Mouse (Mus musculus): ENCODE measurements around the gene Psap. TPM values are rescaled to one million over a fixed set of nuclear protein-coding genes. Genes with fewer than 3 reads are reported as not detected.

Psap gene
- total RNA-seq, 2 experiments from 2014 or later, result 1,223 to 1,254 TPM

DNA sequence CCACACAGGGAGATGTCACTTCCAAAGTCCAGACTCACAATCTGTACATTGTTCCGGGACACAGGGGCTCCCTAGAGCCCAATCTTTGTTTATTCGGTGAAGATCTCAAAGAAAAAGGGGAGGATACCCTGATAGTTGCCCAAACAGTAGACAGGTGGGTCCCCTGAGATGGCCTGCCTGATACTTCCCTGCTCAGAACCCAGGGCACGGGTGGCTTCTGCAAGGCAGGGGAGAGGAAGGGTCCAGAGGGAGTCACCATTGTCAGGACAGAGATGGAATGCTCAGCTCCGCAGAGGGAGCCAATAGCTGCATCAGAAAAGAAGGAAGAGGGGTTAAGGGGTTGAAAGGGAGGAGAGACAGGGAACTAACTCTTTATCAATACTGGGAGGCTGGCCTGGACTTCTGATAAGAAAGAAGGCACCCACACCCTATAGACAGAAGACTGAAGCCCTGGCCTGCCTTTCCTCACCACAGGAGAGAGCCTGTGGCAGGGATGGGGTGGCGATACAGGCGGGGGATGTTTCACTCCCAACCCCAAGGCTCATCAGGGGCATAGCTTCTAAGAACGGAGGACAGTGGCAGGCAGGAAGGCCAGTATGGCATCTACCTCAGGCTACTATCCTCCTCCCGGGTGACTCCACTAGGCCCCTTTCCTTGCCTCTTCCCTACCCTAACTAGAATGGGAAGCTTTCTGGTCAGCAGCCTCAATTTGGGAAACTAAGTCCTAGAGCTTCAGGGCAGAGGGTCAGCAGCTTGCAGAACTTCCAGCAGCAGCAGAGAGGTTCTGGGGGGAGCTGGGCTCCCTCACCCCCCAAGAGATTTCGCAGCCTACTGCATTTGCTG, 70.6 kb downstream of the Psap start:
- no peak for DNase-seq (ENCODE audit: low spot score in 2 of 2)

DNA sequence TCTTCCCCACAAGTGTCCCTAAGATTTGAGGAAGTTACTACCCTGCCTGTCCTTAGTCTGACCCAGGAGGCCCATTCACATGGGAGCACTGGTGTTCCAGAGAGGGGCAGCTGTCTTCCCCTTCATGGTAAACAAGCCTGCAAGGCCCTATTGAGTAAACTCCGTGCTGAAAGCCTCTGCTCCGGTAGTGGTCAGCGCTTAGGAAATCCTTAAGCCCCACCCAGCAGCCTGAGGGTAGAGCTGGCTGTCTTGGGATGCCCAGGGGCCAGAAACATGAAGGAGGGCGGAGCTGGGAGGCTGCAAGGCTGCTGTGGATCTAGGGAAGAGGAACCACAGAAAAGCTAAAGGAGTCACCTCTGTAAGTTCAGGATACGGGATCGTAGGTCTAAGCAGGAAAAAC, 71.6 kb downstream of the Psap start:
- DNase-seq (ENCODE audit: low spot score in 2 of 2), result no peak

GRCm38 (mm10) chr10:60349644-60350043, 72.2 kb downstream of the Psap start:
- no peak for DNase-seq (ENCODE audit: low spot score in 2 of 2)

GRCm38 (mm10) chr10:60350077-60350804, 72.8 kb downstream of the Psap start:
- no peak for DNase-seq (ENCODE audit: low spot score in 2 of 2)

- DNase-seq (ENCODE audit: low spot score in 2 of 2), result peak; percentile 75 to 76
Observed at GRCm38 (mm10) chr10:60350805-60351167, 73.4 kb downstream of the Psap start.

GRCm38 (mm10) chr10:60351248-60351647, 73.8 kb downstream of the Psap start:
- no peak for DNase-seq (ENCODE audit: low spot score in 2 of 2)

DNA sequence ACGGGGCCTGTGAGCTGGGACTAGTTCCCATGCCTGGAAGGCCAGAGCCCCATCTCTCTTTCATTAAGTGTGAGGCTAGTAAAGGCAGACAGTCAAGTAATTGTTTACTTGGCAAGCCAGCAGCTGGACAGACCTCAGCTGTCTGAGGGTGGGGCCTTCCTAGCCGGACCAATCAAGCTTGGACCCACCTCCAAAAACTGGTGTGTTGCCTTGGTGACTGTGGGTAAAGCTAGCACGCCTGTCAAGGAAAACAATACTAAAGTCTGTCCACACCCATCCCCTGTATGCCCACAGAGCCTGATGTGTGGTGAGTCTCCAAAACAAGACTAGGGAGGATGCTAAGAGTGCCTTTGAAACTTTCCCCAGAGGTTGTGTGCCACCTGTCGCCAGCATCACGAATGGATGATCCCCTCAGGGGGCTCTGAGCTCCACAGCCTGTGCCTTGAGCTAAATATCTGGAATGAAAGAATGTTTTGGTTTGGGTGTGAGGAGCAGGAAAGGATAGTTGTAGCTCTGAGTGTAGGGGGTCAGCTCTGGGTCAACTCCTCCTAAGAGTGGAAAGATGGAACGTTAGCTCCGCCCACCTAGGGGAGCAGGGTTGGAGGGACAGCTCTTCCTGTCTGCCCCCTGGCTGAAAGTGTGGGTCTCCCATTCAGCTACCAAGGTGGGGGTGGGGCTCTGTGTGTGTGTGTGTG, 74.5 kb downstream of the Psap start:
- no peak for DNase-seq (ENCODE audit: low spot score in 2 of 2)

Other genes starting within 250 kb of the Psap start
- gene Spock2, start 171.4 kb upstream of the Psap start, total RNA-seq (2021), result 100 to 1,000 TPM; 446 to 471 TPM
- 1 to 10 TPM; 2.5 to 3.3 TPM for gene Chst3, start 58.4 kb upstream of the Psap start, total RNA-seq (2021)
- 10 to 100 TPM; 15.3 TPM for gene Vsir, start 69.2 kb downstream of the Psap start, total RNA-seq (2021)
- 1 to 10 TPM; 3.6 to 3.7 TPM for gene Gm17455, start 122.1 kb downstream of the Psap start, total RNA-seq (2021)

All from layer of hippocampus, postnatal 10 days (tissue).